Mouse (Mus musculus): ENCODE measurements around the gene Nr2c1.

Gene Nr2c1

GRCm38 (mm10) chr10:94138890-94139482 lies 8.8 kb upstream of the Nr2c1 start:
- no peak for DNase-seq (ENCODE audit: low spot score in 2 of 2)

GRCm38 (mm10) chr10:94140227-94140931 lies 7.4 kb upstream of the Nr2c1 start:
- DNase-seq (ENCODE audit: low spot score in 2 of 2): no peak

- no peak for DNase-seq (ENCODE audit: low spot score in 2 of 2)
Observed at GRCm38 (mm10) chr10:94142427-94142826, 5.4 kb upstream of the Nr2c1 start.

GRCm38 (mm10) chr10:94144581-94144980 lies 3.2 kb upstream of the Nr2c1 start:
- DNase-seq (ENCODE audit: low spot score in 2 of 2): no peak

GRCm38 (mm10) chr10:94147391-94147755 lies 450 bp upstream of the Nr2c1 start:
- no peak for DNase-seq (ENCODE audit: low spot score in 2 of 2)

GRCm38 (mm10) chr10:94151488-94151887 lies 3.7 kb downstream of the Nr2c1 start:
- DNase-seq (ENCODE audit: low spot score in 2 of 2): no peak

GRCm38 (mm10) chr10:94153841-94154240 lies 6.0 kb downstream of the Nr2c1 start:
- no peak for DNase-seq (ENCODE audit: low spot score in 2 of 2)

- DNase-seq (ENCODE audit: low spot score in 2 of 2): no peak
Observed at GRCm38 (mm10) chr10:94158962-94159361, 11.1 kb downstream of the Nr2c1 start.

GRCm38 (mm10) chr10:94159406-94159805 lies 11.6 kb downstream of the Nr2c1 start:
- no peak for DNase-seq (ENCODE audit: low spot score in 2 of 2)

GRCm38 (mm10) chr10:94161051-94161765 lies 13.4 kb downstream of the Nr2c1 start:
- DNase-seq (ENCODE audit: low spot score in 2 of 2): no peak

GRCm38 (mm10) chr10:94162031-94162430 lies 14.2 kb downstream of the Nr2c1 start:
- no peak for DNase-seq (ENCODE audit: low spot score in 2 of 2)

- DNase-seq (ENCODE audit: low spot score in 2 of 2): no peak
Observed at GRCm38 (mm10) chr10:94164104-94164845, 16.5 kb downstream of the Nr2c1 start.

GRCm38 (mm10) chr10:94165426-94165825 lies 17.6 kb downstream of the Nr2c1 start:
- no peak for DNase-seq (ENCODE audit: low spot score in 2 of 2)

GRCm38 (mm10) chr10:94167051-94167750 lies 19.4 kb downstream of the Nr2c1 start:
- no peak for DNase-seq (ENCODE audit: low spot score in 2 of 2)

- no peak for DNase-seq (ENCODE audit: low spot score in 2 of 2)
Observed at GRCm38 (mm10) chr10:94171440-94172130, 23.8 kb downstream of the Nr2c1 start.

GRCm38 (mm10) chr10:94172137-94172536 lies 24.3 kb downstream of the Nr2c1 start:
- DNase-seq (ENCODE audit: low spot score in 2 of 2): no peak

GRCm38 (mm10) chr10:94172706-94173105 lies 24.9 kb downstream of the Nr2c1 start:
- DNase-seq (ENCODE audit: low spot score in 2 of 2): no peak

GRCm38 (mm10) chr10:94174652-94175051 lies 26.8 kb downstream of the Nr2c1 start:
- DNase-seq (ENCODE audit: low spot score in 2 of 2): no peak

GRCm38 (mm10) chr10:94183199-94183598 lies 35.4 kb downstream of the Nr2c1 start:
- no peak for DNase-seq (ENCODE audit: low spot score in 2 of 2)

GRCm38 (mm10) chr10:94198482-94199405 lies 50.9 kb downstream of the Nr2c1 start, which contains the start of gene Ndufa12:
Gene Ndufa12 (plus strand): TSS chr10:94198720.
- DNase-seq (ENCODE audit: low spot score in 2 of 2): peak; percentile 92 to 94

Data from spleen, postnatal 10 days (tissue).